Mouse (Mus musculus) left cerebral cortex, postnatal 10 days (tissue): ENCODE measurements around the gene Glrx. TPM values are rescaled to one million over a fixed set of nuclear protein-coding genes. Genes with fewer than 3 reads are reported as not detected.
"Not testable (repeated sequence)": the region's sequence is repeated elsewhere in the genome, so short reads cannot be mapped to it uniquely, and the experiment has no call there.

Source experiments
- DNase-seq, 2 experiments: peaks; one replicate each; pipeline ENCODE4 v3.0.0; 2021 to 2022; ENCODE audit warnings: low spot score in 2 of 2, mixed read lengths in 1 of 2; ENCODE audit errors: extremely low spot score in 1 of 2
- intact Hi-C: fragments of 180-260 bp; cut with DNase I; formaldehyde crosslinking; loops from one replicate; pipeline ENCODE4 v1.15.1; 2025
- total RNA-seq, 2 experiments: library from RNA; stranded (reverse); gene quantifications; 2 replicates each; pipeline ENCODE4 v1.2.3; 2021

Glrx gene
- total RNA-seq = 10 to 100 TPM; 63.9 to 69.9 TPM

- intact Hi-C loops = no loop called here
- DNase-seq = peak; percentile 77 to 82
Observed at GRCm38 (mm10) chr13:75839719-75840481, at the start of gene Glrx. Gene Glrx, plus strand, starts transcription at chr13:75839868.

- DNase-seq = no peak
- intact Hi-C loops = no loop called here
Observed at GRCm38 (mm10) chr13:75790550-75791205, 49.0 kb upstream of the Glrx start.

- intact Hi-C loops = no loop called here
Observed at GRCm38 (mm10) chr13:75793863-75794629, 45.6 kb upstream of the Glrx start.

GRCm38 (mm10) chr13:75797369-75798141 lies 42.1 kb upstream of the Glrx start:
- peak; percentile 87 to 92 for DNase-seq
- intact Hi-C loops = loop anchor here (2.0 kb wide), 1 partner anchor 571 kb away; no protein-coding TSS in a partner anchor

More at GRCm38 (mm10) chr13:75793863-75794629, 45.6 kb upstream of the Glrx start:
- no peak for DNase-seq

- intact Hi-C loops = loop anchor here (2.0 kb wide), 1 partner anchor 572 kb away; no protein-coding TSS in a partner anchor
- no peak for DNase-seq
Observed at GRCm38 (mm10) chr13:75798413-75799302, 41.0 kb upstream of the Glrx start.

GRCm38 (mm10) chr13:75799421-75799820 lies 40.2 kb upstream of the Glrx start:
- DNase-seq = no peak
- intact Hi-C loops = loop anchor here (2.0 kb wide), 1 partner anchor 573 kb away; no protein-coding TSS in a partner anchor

- intact Hi-C loops = no loop called here
Observed at GRCm38 (mm10) chr13:75807969-75808368, 31.7 kb upstream of the Glrx start.

GRCm38 (mm10) chr13:75809957-75810356 lies 29.7 kb upstream of the Glrx start:
- intact Hi-C loops = no loop called here
- DNase-seq = no peak

More at GRCm38 (mm10) chr13:75807969-75808368, 31.7 kb upstream of the Glrx start:
- no peak for DNase-seq

- DNase-seq = no peak
- intact Hi-C loops = no loop called here
Observed at GRCm38 (mm10) chr13:75817183-75817582, 22.5 kb upstream of the Glrx start.

- intact Hi-C loops = no loop called here
- no peak for DNase-seq
Observed at GRCm38 (mm10) chr13:75818486-75818885, 21.2 kb upstream of the Glrx start.

GRCm38 (mm10) chr13:75818945-75819706 lies 20.5 kb upstream of the Glrx start:
- no peak for DNase-seq
- intact Hi-C loops = no loop called here

- intact Hi-C loops = no loop called here
- no peak for DNase-seq
Observed at GRCm38 (mm10) chr13:75819898-75820297, 19.8 kb upstream of the Glrx start.

- intact Hi-C loops, DNase-seq: not testable (repeated sequence)
Observed at GRCm38 (mm10) chr13:75822366-75822765, 17.3 kb upstream of the Glrx start.

GRCm38 (mm10) chr13:75823201-75823600 lies 16.5 kb upstream of the Glrx start:
- intact Hi-C loops = no loop called here

GRCm38 (mm10) chr13:75824611-75825319 lies 14.9 kb upstream of the Glrx start:
- DNase-seq = no peak
- intact Hi-C loops = no loop called here

More at GRCm38 (mm10) chr13:75823201-75823600, 16.5 kb upstream of the Glrx start:
- DNase-seq = no peak

GRCm38 (mm10) chr13:75825388-75825787 lies 14.3 kb upstream of the Glrx start:
- DNase-seq = no peak
- intact Hi-C loops = no loop called here
